Mouse (Mus musculus) liver, embryonic 12.5 days (tissue): ENCODE measurements around the gene Spty2d1. TPM values are rescaled to one million over a fixed set of nuclear protein-coding genes. Genes with fewer than 3 reads are reported as not detected.
A peak's percentile ranks its signal among the peaks of the same experiment; 100 is the strongest.

Experiments used
- ATAC-seq: fragments of 200-750 bp; cut with Nextera tagmentation; 2 replicates; pipeline ENCODE4 v1.8.0; 2017; ENCODE audit warnings: moderate number of reproducible peaks, mild to moderate bottlenecking, moderate library complexity
- H3K27ac ChIP-seq: fragments of 300-500 bp; sonication (generic); 2 replicates; pipeline ENCODE4 v1.5.1; 2016; ENCODE audit warnings: mild to moderate bottlenecking
- H3K27me3 ChIP-seq: fragments of 300-500 bp; sonication (generic); replicated peaks from 2 replicates; pipeline ENCODE4 v1.6.1; 2016; ENCODE audit warnings: mild to moderate bottlenecking, moderate library complexity
- H3K36me3 ChIP-seq: fragments of 300-500 bp; sonication (generic); 2 replicates; pipeline ENCODE4 v1.6.1; 2016; ENCODE audit warnings: mild to moderate bottlenecking, moderate library complexity
- H3K4me1 ChIP-seq: fragments of 300-500 bp; sonication (generic); 2 replicates; pipeline ENCODE4 v1.6.1; 2016
- H3K4me2 ChIP-seq: fragments of 300-500 bp; sonication (generic); 2 replicates; pipeline ENCODE4 v1.6.1; 2016; ENCODE audit warnings: mild to moderate bottlenecking, moderate library complexity
- H3K4me3 ChIP-seq: fragments of 300-500 bp; sonication (generic); 2 replicates; pipeline ENCODE4 v1.5.1; 2016; ENCODE audit warnings: mild to moderate bottlenecking, moderate library complexity
- H3K9ac ChIP-seq: fragments of 300-500 bp; sonication (generic); 2 replicates; pipeline ENCODE4 v1.6.1; 2016; ENCODE audit warnings: mild to moderate bottlenecking, moderate library complexity
- H3K9me3 ChIP-seq: fragments of 300-500 bp; sonication (generic); replicated peaks from 2 replicates; pipeline ENCODE4 v1.6.1; 2016; ENCODE audit warnings: mild to moderate bottlenecking, moderate library complexity
- WGBS: fragments of 180-500 bp; shearing (Covaris S2); methylation state at CpG from one replicate; pipeline ENCODE4 v1.1.7; 2016; ENCODE audit not compliant: insufficient replicate concordance; 5-methylcytosine and 5-hydroxymethylcytosine counted together
- polyA plus RNA-seq: library from polyadenylated mRNA; unstranded; fragments of >200 nt; fragmentation: Nextera tagmentation; extraction: Ambion mirVana; gene quantifications from 2 replicates; pipeline ENCODE4 v1.2.1, GENCODE M21; 2016

The Spty2d1 gene
- 16.8 and 17.7 TPM in 2 replicates for polyA plus RNA-seq

DNA sequence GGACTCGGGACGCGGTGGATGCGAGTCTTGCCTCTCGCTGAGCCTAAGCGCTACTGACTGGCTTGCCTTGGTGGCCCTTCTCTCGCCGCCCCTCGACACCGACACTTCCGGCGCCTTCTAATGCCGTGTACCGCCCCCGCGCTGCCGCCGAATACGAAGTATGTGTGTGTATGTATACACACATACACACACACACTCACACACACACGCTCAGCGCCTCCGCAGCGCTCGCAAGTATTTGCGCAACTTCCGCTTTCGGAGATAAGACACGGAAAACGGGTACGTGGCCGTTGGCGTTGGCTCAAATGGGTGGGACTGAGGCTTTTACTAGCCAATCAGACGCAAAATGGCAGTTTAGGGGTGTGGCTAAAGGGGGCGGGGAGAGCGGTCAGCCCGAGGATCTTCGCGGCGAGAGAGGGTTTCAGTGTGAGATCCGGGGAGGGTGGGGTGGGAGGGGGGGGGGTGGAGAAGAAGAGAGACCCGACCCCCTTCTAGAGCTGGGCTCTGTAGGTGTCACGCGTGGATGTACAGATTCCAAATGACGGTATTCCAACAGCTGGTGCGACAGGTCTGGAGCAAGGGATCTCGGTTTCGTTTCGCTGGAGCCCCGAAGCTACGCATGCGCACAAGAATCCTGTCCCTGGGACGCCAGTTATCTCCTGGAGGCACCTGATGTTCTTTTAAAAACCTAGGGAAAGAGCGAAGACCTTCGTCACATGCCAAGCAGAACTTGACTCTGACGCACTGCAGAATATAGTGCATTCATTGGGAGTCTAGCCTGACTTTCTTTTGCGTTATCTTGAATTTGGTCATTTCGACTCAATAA lies at the start of gene Spty2d1:
Gene Spty2d1 (minus strand): TSS at position 244 of the 826 bp plus-strand sequence.
- WGBS: under 1% methylated on average over 57 of the region's 57 CpGs
- peak within 1 kb of the TSS; percentile 82 for H3K9ac ChIP-seq
- no peaks in the 10 kb centered on the region for H3K27me3 ChIP-seq
- no peaks in the 10 kb centered on the region for H3K36me3 ChIP-seq
- H3K27ac ChIP-seq: peak within 1 kb of the TSS; percentile 94
- H3K9me3 ChIP-seq: no peaks in the 10 kb centered on the region
- H3K4me2 ChIP-seq: peak within 1 kb of the TSS; percentile 86
- H3K4me3 ChIP-seq: peak within 1 kb of the TSS; percentile 79
- peak; percentile 92 for ATAC-seq
- H3K4me1 ChIP-seq: peaks cover 63% of the 10 kb centered on the region

DNA sequence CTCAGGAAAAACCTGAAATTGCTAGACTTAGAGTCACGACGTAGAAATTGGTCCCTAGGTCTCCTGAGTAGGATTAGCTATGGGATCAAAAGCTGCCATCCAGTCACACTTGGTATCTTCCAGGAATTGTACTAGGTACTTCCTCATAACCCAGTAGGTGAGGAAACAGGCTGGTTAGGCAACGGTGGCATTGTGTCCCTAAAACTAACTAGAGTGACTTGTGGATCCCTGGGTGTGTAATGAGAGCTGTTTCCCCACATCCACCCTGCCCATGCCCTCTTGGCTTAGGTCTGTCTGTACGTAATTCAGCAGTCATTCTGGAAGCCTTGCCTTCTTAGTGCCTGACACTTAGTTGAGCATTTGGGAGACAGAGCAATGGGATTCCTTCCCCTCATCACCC lies 48.1 kb upstream of the Spty2d1 start:
- no peak for ATAC-seq
- Histone ChIP-seq H3K4me2 (no peak overlapping the region), H3K27ac (no peak overlapping the region), H3K4me1 (peaks cover 39% of the 10 kb centered on the region), H3K9ac (no peak overlapping the region), H3K36me3 (peaks cover 17% of the 10 kb centered on the region), H3K27me3 (peaks cover 47% of the 10 kb centered on the region), H3K9me3 (no peaks in the 10 kb centered on the region), H3K4me3 (no peak overlapping the region)
- WGBS: 51% methylated on average over 4 of the region's 4 CpGs

GRCm38 (mm10) chr7:47055744-47056143 lies 47.5 kb upstream of the Spty2d1 start:
- ATAC-seq: no peak
- Histone ChIP-seq H3K36me3 (peaks cover 17% of the 10 kb centered on the region), H3K9me3 (no peaks in the 10 kb centered on the region), H3K4me1 (peaks cover 43% of the 10 kb centered on the region), H3K27me3 (peaks cover 46% of the 10 kb centered on the region), H3K9ac (no peak overlapping the region), H3K27ac (no peak overlapping the region), H3K4me3 (no peak overlapping the region), H3K4me2 (no peak overlapping the region)
- WGBS: 30% methylated on average over 9 of the region's 9 CpGs

GRCm38 (mm10) chr7:47054666-47055065 lies 46.5 kb upstream of the Spty2d1 start:
- H3K27me3 ChIP-seq: peaks cover 42% of the 10 kb centered on the region
- peaks cover 17% of the 10 kb centered on the region for H3K36me3 ChIP-seq
- peaks cover 49% of the 10 kb centered on the region for H3K4me1 ChIP-seq
- no peak overlapping the region for H3K9ac ChIP-seq
- H3K27ac ChIP-seq: no peak overlapping the region
- no peaks in the 10 kb centered on the region for H3K9me3 ChIP-seq
- 44% methylated on average over 2 of the region's 2 CpGs for WGBS
- no peak for ATAC-seq
- H3K4me2 ChIP-seq: no peak overlapping the region
- H3K4me3 ChIP-seq: no peak overlapping the region

- Histone ChIP-seq H3K36me3 (peaks cover 17% of the 10 kb centered on the region), H3K4me2 (no peak overlapping the region)
- no peak for ATAC-seq
Measured at GRCm38 (mm10) chr7:47053287-47053686, 45.1 kb upstream of the Spty2d1 start.

GRCm38 (mm10) chr7:47052276-47052675 lies 44.1 kb upstream of the Spty2d1 start:
- peak overlapping the region; percentile 84 for H3K27ac ChIP-seq
- H3K4me2 ChIP-seq: peak overlapping the region; percentile 99
- ATAC-seq: no peak
- WGBS: 10% methylated on average over 3 of the region's 3 CpGs
- peaks cover 51% of the 10 kb centered on the region for H3K27me3 ChIP-seq
- peaks cover 40% of the 10 kb centered on the region for H3K4me1 ChIP-seq
- H3K9me3 ChIP-seq: no peaks in the 10 kb centered on the region
- peak overlapping the region; percentile 72 for H3K4me3 ChIP-seq
- peaks cover 17% of the 10 kb centered on the region for H3K36me3 ChIP-seq
- H3K9ac ChIP-seq: peak overlapping the region; percentile 4

More at GRCm38 (mm10) chr7:47053287-47053686, 45.1 kb upstream of the Spty2d1 start:
- no peak overlapping the region for H3K4me3 ChIP-seq
- H3K27ac ChIP-seq: no peak overlapping the region
- 86% methylated on average over 15 of the region's 15 CpGs for WGBS
- H3K9me3 ChIP-seq: no peaks in the 10 kb centered on the region
- H3K9ac ChIP-seq: no peak overlapping the region
- H3K27me3 ChIP-seq: peaks cover 55% of the 10 kb centered on the region
- peaks cover 40% of the 10 kb centered on the region for H3K4me1 ChIP-seq

GRCm38 (mm10) chr7:47051404-47052151 lies 43.4 kb upstream of the Spty2d1 start:
- peak overlapping the region; percentile 84 for H3K27ac ChIP-seq
- peak overlapping the region; percentile 72 for H3K9ac ChIP-seq
- peak overlapping the region; percentile 99 for H3K4me2 ChIP-seq
- peak; percentile 22 for ATAC-seq
- 0% methylated on average over 1 of the region's 2 CpGs for WGBS
- H3K4me3 ChIP-seq: peak overlapping the region; percentile 72
- H3K27me3 ChIP-seq: peaks cover 46% of the 10 kb centered on the region
- H3K4me1 ChIP-seq: peaks cover 40% of the 10 kb centered on the region
- no peaks in the 10 kb centered on the region for H3K9me3 ChIP-seq
- H3K36me3 ChIP-seq: peaks cover 17% of the 10 kb centered on the region

GRCm38 (mm10) chr7:47050766-47051165 lies 42.6 kb upstream of the Spty2d1 start:
- ATAC-seq: peak; percentile 44
- Histone ChIP-seq H3K27ac (peak overlapping the region; percentile 84), H3K27me3 (peaks cover 44% of the 10 kb centered on the region), H3K4me1 (peaks cover 37% of the 10 kb centered on the region), H3K36me3 (peaks cover 17% of the 10 kb centered on the region), H3K9me3 (no peaks in the 10 kb centered on the region), H3K4me3 (peak overlapping the region; percentile 72), H3K4me2 (peak overlapping the region; percentile 99), H3K9ac (peak overlapping the region; percentile 72)
- under 1% methylated on average over 29 of the region's 34 CpGs for WGBS

- peak within 1 kb of the TSS; percentile 99 for H3K4me2 ChIP-seq
- peak within 1 kb of the TSS; percentile 72 for H3K4me3 ChIP-seq
- H3K27me3 ChIP-seq: peaks cover 44% of the 10 kb centered on the region
- no peaks in the 10 kb centered on the region for H3K9me3 ChIP-seq
- peaks cover 34% of the 10 kb centered on the region for H3K4me1 ChIP-seq
- WGBS: 0% methylated on average over 33 of the region's 33 CpGs
- peak within 1 kb of the TSS; percentile 72 for H3K9ac ChIP-seq
- peak; percentile 95 for ATAC-seq
- peak within 1 kb of the TSS; percentile 84 for H3K27ac ChIP-seq
- H3K36me3 ChIP-seq: peaks cover 17% of the 10 kb centered on the region
Measured at GRCm38 (mm10) chr7:47050366-47050765, 42.2 kb upstream of the Spty2d1 start, which contains the start of gene Tmem86a. Gene Tmem86a, plus strand, starts transcription at chr7:47050601.

GRCm38 (mm10) chr7:47042823-47043490 lies 34.7 kb upstream of the Spty2d1 start:
- WGBS: 33% methylated on average over 6 of the region's 6 CpGs

DNA sequence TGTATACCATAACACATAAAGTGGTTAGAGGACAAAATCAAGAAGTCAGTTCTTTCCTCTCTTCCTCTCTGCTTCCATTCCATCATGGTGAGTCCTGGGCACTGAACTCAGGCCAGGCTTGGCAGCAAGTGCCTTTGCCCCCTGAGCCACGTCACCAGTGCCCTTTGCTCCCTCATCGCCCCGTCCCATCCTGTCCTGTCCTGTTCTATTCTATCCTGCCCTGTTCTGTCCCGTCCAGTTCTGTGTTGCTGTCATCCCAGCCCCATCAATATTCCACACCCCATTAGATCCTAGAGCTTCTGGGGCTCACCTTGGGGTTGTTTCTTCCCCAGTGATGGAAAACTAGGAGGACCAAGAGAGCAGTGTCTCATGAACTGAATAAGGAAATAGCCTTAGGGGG lies 33.9 kb upstream of the Spty2d1 start:
- H3K27ac ChIP-seq: peak overlapping the region; percentile 68
- 0 out of 2 replicates have a peak, but pooled peaks cover 6% of the 10 kb centered on the region for H3K27me3 ChIP-seq
- H3K4me1 ChIP-seq: no peaks in the 10 kb centered on the region
- no peak overlapping the region for H3K4me3 ChIP-seq
- H3K9me3 ChIP-seq: no peaks in the 10 kb centered on the region
- H3K4me2 ChIP-seq: no peak overlapping the region
- 0 out of 2 replicates have a peak, but pooled peaks have one; percentile 44 for ATAC-seq
- H3K9ac ChIP-seq: no peak overlapping the region
- H3K36me3 ChIP-seq: no peaks in the 10 kb centered on the region
- 72% methylated on average over 4 of the region's 4 CpGs for WGBS

More at GRCm38 (mm10) chr7:47042823-47043490, 34.7 kb upstream of the Spty2d1 start:
- Histone ChIP-seq H3K36me3 (no peaks in the 10 kb centered on the region), H3K9ac (no peak overlapping the region), H3K4me3 (no peak overlapping the region), H3K27ac (peak overlapping the region; percentile 68), H3K4me1 (no peaks in the 10 kb centered on the region), H3K4me2 (no peak overlapping the region), H3K9me3 (no peaks in the 10 kb centered on the region), H3K27me3 (peaks cover 6% of the 10 kb centered on the region; the same call in 1 of the 2 replicates)
- ATAC-seq: peak; percentile 62
